Mouse (Mus musculus) thymus, postnatal 14 days (tissue): Measurements from ENCODE around the gene Apol7e.
"Not testable (repeated sequence)": the region's sequence is repeated elsewhere in the genome, so short reads cannot be mapped to it uniquely, and the experiment has no call there.

Source experiments
- DNase-seq: peaks from one replicate; pipeline ENCODE4 v3.0.0; 2021

Gene Apol7e

DNA sequence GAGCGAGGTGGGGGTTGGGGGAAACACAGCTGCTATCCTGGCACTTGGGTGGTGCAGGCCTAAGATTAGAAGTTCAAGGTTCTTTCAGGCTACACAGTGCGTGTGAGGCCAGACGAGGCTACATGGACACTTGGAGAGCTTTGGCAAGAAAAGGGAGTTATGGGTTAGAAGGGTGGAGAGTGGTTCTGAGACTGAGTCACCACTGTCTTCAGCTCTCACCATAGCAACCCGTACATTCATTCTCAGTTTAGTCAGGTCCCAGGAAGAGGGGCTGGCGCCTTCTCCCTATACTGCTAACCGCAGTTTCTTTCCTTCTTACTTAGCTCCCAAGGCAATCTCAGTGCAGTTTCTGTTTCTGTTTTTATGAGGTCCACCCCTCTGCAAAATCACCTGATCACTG, 42.9 kb downstream of the Apol7e start:
- DNase-seq = not testable (repeated sequence)

GRCm38 (mm10) chr15:77744632-77745031, 46.0 kb downstream of the Apol7e start:
- no peak for DNase-seq

DNA sequence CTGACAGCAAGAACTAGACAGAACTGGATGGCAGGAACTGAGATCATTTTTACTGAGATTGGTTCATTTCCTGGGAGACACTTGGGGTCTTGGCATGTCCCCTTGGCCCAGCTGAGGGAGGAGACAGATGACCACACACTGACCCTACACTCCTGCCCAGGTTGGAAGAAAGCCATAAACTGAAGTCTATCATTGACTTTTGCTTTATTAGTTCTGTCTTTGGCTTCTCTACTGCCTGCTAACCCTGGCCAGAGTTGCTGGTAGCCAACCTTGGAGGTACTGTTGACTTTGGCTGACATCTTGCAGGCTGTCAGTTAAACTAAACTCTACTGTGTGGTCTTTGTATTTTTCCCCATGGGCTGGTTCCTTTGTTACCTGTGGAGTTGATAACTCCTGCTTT, 46.4 kb downstream of the Apol7e start:
- DNase-seq = no peak

GRCm38 (mm10) chr15:77746326-77746725, 47.7 kb downstream of the Apol7e start:
- DNase-seq = no peak

DNA sequence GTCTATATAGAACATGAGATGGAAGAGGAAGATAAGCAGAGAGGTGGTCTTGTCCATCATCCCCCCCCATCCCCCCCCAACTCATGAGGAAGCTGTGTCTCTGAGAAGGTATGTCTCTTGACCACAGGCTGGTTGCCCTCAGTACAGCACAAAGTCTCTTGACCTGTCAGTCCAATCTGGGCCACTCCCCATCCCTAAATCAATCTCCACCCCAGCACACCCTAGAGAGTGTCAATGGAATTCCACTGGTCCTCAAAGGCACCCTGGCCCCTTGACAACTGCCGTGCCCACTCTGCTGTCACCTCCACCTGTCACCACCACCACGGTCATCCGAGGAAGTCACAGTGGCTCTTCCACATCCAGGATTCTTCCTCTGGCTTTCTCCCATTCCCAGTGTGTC, 49.8 kb downstream of the Apol7e start:
- DNase-seq = no peak

- no peak for DNase-seq
Observed at GRCm38 (mm10) chr15:77749717-77750116, 51.1 kb downstream of the Apol7e start.

GRCm38 (mm10) chr15:77750461-77750860, 51.8 kb downstream of the Apol7e start:
- DNase-seq = peak; percentile 63

DNA sequence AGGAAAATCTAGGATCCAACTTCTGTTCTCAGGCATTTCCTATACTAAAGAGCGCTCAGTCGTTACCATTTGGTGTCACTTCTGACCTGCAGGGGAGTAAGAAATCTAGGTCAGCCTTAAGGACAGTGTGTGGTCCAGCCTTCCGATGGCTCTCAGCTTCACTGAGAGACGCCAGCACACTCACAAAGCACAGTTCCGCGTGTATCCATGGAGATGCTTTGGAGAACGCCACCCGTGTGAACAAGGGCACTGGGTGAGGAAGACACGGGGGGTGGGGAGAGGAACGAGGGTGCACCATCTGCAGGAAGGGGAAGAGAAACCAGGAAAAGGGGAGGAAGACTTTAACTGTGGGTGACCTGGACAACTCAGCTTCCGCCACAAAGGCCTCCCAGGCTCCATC, 53.8 kb downstream of the Apol7e start:
- DNase-seq = no peak

- peak; percentile 0 for DNase-seq
Observed at GRCm38 (mm10) chr15:77755132-77755531, 56.5 kb downstream of the Apol7e start.

DNA sequence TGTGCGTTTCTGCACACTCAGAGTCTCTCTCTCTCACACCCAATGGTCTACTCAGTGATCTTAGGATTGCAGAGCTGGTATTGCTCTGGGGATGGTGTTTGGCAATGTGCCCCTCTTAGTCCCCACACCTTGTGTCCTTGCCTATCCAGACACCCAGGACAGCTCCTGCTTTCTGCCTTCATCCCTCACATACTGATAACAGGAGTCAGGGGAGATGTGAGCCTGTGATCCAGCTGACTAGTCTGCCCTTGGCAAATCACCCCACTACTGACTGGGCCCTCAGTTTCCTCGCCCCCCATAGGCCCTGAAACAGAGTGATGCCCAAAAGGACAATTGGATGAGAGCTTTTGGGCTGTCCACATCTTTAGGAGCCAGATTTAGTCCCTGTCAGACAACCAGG, 57.4 kb downstream of the Apol7e start:
- no peak for DNase-seq

DNA sequence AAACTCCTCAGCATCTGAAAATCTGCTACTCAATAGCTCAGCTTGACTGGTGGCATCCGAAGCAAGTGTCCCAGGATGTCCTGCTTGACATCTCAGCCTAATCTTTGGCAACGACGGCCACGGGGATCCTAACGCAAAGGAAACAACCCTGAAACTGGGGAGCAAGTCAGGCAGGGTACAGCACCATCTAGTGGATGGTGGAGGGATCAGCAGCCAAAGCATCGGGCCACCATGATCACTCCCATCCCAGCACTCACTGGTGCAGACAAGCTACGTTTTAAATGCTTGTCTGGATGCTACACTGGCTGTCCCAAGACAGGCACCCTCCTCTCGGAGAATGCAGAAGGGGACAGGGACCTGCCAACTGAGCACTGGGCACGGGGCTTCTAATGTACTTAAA, 58.2 kb downstream of the Apol7e start, which contains the start of gene Apol8:
Gene Apol8, minus strand, starts transcription at position 156 of the 400 bp plus-strand sequence.
- DNase-seq = peak; percentile 63

- no peak for DNase-seq
Observed at GRCm38 (mm10) chr15:77757586-77758226, 59.0 kb downstream of the Apol7e start.

DNA sequence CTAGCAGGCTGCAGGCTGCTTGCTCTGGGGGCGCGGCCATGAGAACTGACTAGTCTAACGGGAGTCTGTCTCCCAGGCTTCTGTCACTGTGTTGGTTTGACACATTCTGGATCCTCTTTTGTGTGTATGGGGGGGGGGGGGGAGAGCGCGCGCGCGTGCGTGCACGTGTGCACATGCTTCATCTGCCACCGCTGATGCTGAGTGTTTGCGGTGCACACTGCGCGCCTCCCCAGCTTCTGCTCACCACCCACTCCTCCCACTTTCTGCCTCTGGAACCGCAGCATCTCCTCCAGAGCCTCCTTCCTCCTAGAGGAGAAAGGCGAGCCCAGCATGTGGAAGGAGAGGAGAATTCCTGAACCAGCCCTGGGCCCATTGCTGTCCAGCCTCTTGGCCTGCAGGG, 61.4 kb downstream of the Apol7e start:
- DNase-seq = no peak

GRCm38 (mm10) chr15:77761083-77761482, 62.4 kb downstream of the Apol7e start:
- no peak for DNase-seq

DNA sequence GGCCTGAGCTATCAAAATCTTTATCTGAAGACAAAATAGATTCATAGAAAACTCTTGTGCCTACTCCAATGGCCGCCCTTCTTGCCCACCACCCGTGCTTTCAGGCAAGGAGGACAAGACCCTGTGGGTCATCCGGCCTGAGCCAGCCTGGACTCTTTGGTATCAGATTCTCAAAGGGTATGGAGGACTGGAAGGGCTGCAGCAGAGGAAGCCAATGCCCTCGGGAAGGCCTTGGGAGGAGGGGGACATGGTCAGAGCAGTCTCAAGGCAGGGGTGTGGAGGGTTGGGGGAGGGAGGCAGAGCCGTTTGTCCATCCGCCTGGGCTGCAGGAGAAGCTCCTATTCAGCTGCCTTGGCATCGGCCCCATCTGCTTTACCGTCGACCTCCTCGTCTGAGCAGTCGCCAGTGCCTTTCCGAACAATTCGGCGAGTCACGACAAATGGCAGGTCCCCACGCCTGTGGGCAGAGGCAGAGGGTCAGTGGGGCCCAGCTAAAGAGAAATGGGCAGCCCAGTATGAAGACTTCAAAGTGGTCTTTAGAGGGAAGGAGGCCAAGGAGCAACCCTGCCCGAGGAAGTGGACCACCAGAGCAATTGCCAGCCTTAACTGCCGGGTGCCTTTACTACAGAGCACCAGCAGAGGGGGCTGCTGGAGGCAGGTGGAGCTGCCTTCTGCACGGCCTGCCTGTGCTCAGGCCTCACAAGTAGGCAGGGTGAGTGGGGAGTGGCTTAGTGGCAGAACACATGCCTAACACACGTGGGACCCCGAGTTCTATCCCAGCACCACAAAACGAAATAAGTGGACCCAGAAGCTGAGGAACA, 63.1 kb downstream of the Apol7e start:
- DNase-seq = peak; percentile 68

- DNase-seq = no peak
Observed at GRCm38 (mm10) chr15:77763050-77763449, 64.4 kb downstream of the Apol7e start.

GRCm38 (mm10) chr15:77763702-77764101, 65.0 kb downstream of the Apol7e start:
- no peak for DNase-seq

GRCm38 (mm10) chr15:77764391-77765006, 65.8 kb downstream of the Apol7e start:
- DNase-seq = no peak

DNA sequence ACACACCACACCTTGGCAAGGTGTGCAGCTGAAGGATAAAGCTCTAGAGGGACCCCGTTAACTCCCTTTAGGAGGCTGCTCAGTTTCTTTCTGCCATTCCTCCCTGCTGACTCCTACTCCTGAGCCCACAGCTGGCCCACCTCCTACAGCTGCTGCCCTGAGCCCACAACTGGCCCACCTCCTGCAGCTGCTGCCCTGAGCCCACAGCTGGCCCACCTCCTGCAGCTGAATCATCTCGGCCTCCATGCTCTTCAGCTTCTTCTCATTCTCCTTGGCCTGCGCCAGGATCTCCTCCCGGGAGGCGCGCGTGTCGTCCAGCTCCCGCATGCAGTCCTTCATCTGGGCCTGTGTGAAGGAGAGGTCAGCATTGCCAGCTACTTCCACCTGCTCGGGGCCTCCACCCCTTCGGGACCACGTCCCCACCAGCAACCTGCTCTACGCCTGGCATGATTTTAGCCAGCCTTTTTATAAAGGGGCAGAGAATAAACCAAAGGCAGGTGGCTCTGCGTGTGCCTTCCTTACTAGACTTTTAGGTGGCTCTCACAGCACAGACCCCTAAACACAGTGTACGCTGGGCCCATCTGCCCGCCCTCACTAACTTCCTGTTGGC, 66.9 kb downstream of the Apol7e start:
- DNase-seq = no peak

- DNase-seq = no peak
Observed at GRCm38 (mm10) chr15:77766981-77767380, 68.3 kb downstream of the Apol7e start.
